Mouse (Mus musculus): ENCODE measurements around the gene Zbtb38. TPM values are rescaled to one million over a fixed set of nuclear protein-coding genes. Genes with fewer than 3 reads are reported as not detected.
"Not testable (repeated sequence)": the region's sequence is repeated elsewhere in the genome, so short reads cannot be mapped to it uniquely, and the experiment has no call there.

Gene Zbtb38
- polyA plus RNA-seq, 1 experiment from 2014 or later = 32.1 TPM

DNA sequence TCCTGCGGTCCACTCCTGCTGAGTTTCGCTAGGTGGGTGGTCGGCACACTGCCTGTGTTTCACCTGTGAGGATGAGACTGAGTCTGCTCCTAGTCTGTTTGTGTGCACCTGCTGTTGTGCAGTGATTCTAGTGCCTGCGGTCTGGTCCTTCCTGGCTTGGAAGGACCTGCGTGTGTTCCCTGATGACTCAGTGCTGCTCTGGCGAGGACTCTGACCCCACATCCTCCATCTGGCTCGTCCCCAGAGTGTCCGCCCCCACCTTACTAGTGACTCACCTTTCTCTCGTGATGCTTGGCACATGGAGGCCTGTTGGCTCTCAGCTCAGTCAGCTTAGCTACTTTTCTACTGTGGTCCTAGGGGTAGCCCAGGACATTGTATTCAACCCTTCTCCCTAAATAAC lies 102.7 kb downstream of the Zbtb38 start:
- H3K9me3 ChIP-seq (replicated peaks) = no peaks in the 10 kb centered on the region
- no peak for ATAC-seq (ENCODE audit: insufficient number of reproducible peaks, low FRiP score)
- H3K36me3 ChIP-seq = no peaks in the 10 kb centered on the region
- no peak overlapping the region for H3K4me3 ChIP-seq
- no peak overlapping the region for H3K9ac ChIP-seq
- H3K27me3 ChIP-seq (replicated peaks) = no peaks in the 10 kb centered on the region
- WGBS = 57% methylated on average over 9 of the region's 9 CpGs
- H3K27ac ChIP-seq (ENCODE audit: poor library complexity, severe bottlenecking) = no peak overlapping the region
- H3K4me1 ChIP-seq (replicated peaks) = no peaks in the 10 kb centered on the region
- H3K4me2 ChIP-seq = no peak overlapping the region

- Histone ChIP-seq H3K27ac (ENCODE audit: poor library complexity, severe bottlenecking) (no peak overlapping the region), H3K4me1 (replicated peaks) (no peaks in the 10 kb centered on the region), H3K9me3 (replicated peaks) (no peaks in the 10 kb centered on the region), H3K27me3 (replicated peaks) (no peaks in the 10 kb centered on the region), H3K9ac (no peak overlapping the region), H3K36me3 (no peaks in the 10 kb centered on the region), H3K4me3 (no peak overlapping the region), H3K4me2 (no peak overlapping the region)
- 83% methylated on average over 4 of the region's 4 CpGs for WGBS
- ATAC-seq (ENCODE audit: insufficient number of reproducible peaks, low FRiP score) = no peak
These were observed 103.3 kb downstream of the Zbtb38 start for GRCm38 (mm10) chr9:96649362-96649761.

DNA sequence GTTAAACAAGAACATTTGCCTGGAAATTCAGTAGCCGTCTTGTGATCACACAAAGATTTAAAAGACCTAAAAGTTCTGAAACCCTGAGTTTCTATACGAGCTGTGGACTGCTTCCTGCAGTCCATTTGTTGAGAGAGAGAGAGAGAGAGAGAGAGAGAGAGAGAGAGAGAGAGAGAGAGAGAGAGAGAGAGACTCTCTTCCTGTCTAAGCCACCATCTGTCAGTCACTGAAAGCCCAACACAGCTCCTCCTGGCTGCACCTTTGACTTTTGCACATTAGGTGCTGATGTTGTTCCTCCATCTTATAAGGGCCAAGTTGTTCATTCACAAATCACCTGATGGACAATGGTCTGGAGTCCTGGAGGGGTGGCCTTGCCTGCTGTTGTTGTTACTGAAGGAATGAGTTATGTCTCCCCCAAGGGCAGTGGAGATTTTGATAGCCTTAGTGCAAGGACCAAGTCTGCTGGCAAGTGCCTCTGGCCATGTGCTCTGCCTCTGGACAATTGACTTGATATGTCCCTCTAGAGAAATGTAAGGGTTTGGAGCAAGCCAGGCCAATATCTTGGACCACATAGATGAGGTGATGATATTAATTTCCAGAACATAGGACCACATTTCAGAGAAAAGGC lies 105.8 kb downstream of the Zbtb38 start:
- no peak overlapping the region for H3K4me3 ChIP-seq
- no peaks in the 10 kb centered on the region; the same call in 1 of the 2 replicates for H3K9me3 ChIP-seq (replicated peaks)
- no peak overlapping the region for H3K4me2 ChIP-seq
- no peak overlapping the region for H3K27ac ChIP-seq (ENCODE audit: poor library complexity, severe bottlenecking)
- H3K27me3 ChIP-seq (replicated peaks) = no peaks in the 10 kb centered on the region
- H3K36me3 ChIP-seq = no peaks in the 10 kb centered on the region
- H3K4me1 ChIP-seq (replicated peaks) = no peaks in the 10 kb centered on the region
- 45% methylated on average over 2 of the region's 2 CpGs for WGBS
- no peak overlapping the region for H3K9ac ChIP-seq
- no peak for ATAC-seq (ENCODE audit: insufficient number of reproducible peaks, low FRiP score)

- WGBS = 87% methylated on average over 2 of the region's 2 CpGs
- Histone ChIP-seq H3K4me1 (replicated peaks) (no peaks in the 10 kb centered on the region), H3K9me3 (replicated peaks) (no peaks in the 10 kb centered on the region; the same call in 1 of the 2 replicates), H3K27ac (ENCODE audit: poor library complexity, severe bottlenecking) (no peak overlapping the region), H3K4me3 (no peak overlapping the region), H3K9ac (no peak overlapping the region), H3K4me2 (no peak overlapping the region), H3K27me3 (replicated peaks) (no peaks in the 10 kb centered on the region), H3K36me3 (no peaks in the 10 kb centered on the region)
- ATAC-seq (ENCODE audit: insufficient number of reproducible peaks, low FRiP score) = no peak
These were observed 107.8 kb downstream of the Zbtb38 start for GRCm38 (mm10) chr9:96644840-96645239.

GRCm38 (mm10) chr9:96644002-96644401 lies 108.6 kb downstream of the Zbtb38 start:
- not testable (repeated sequence) for H3K36me3 ChIP-seq; H3K27ac ChIP-seq (ENCODE audit: poor library complexity, severe bottlenecking); H3K4me1 ChIP-seq (replicated peaks); H3K9ac ChIP-seq; H3K4me2 ChIP-seq; ATAC-seq (ENCODE audit: insufficient number of reproducible peaks, low FRiP score); H3K9me3 ChIP-seq (replicated peaks); H3K27me3 ChIP-seq (replicated peaks); H3K4me3 ChIP-seq
- whole genome bisulfite sequencing = 86% methylated on average over 3 of the region's 3 CpGs

GRCm38 (mm10) chr9:96639451-96639850 lies 113.2 kb downstream of the Zbtb38 start:
- WGBS = 88% methylated on average over 7 of the region's 7 CpGs
- H3K36me3 ChIP-seq = no peaks in the 10 kb centered on the region

GRCm38 (mm10) chr9:96638508-96638907 lies 114.1 kb downstream of the Zbtb38 start:
- H3K4me2 ChIP-seq = no peak overlapping the region
- WGBS = 69% methylated on average over 7 of the region's 7 CpGs
- ATAC-seq (ENCODE audit: insufficient number of reproducible peaks, low FRiP score) = no peak
- no peak overlapping the region for H3K9ac ChIP-seq
- H3K36me3 ChIP-seq = no peaks in the 10 kb centered on the region
- no peak overlapping the region for H3K4me3 ChIP-seq
- H3K27ac ChIP-seq (ENCODE audit: poor library complexity, severe bottlenecking) = no peak overlapping the region
- no peaks in the 10 kb centered on the region; the same call in 1 of the 2 replicates for H3K4me1 ChIP-seq (replicated peaks)
- no peaks in the 10 kb centered on the region; the same call in 1 of the 2 replicates for H3K9me3 ChIP-seq (replicated peaks)
- no peaks in the 10 kb centered on the region for H3K27me3 ChIP-seq (replicated peaks)

More at GRCm38 (mm10) chr9:96639451-96639850, 113.2 kb downstream of the Zbtb38 start:
- Histone ChIP-seq H3K9me3 (replicated peaks) (no peaks in the 10 kb centered on the region; the same call in 1 of the 2 replicates), H3K4me1 (replicated peaks) (no peaks in the 10 kb centered on the region; the same call in 1 of the 2 replicates), H3K4me3 (no peak overlapping the region), H3K9ac (no peak overlapping the region), H3K4me2 (no peak overlapping the region), H3K27me3 (replicated peaks) (no peaks in the 10 kb centered on the region), H3K27ac (ENCODE audit: poor library complexity, severe bottlenecking) (no peak overlapping the region)
- no peak for ATAC-seq (ENCODE audit: insufficient number of reproducible peaks, low FRiP score)

GRCm38 (mm10) chr9:96637157-96637548 lies 115.5 kb downstream of the Zbtb38 start:
- H3K27ac ChIP-seq (ENCODE audit: poor library complexity, severe bottlenecking) = no peak overlapping the region
- H3K4me3 ChIP-seq = no peak overlapping the region
- no peaks in the 10 kb centered on the region for H3K36me3 ChIP-seq
- H3K9me3 ChIP-seq (replicated peaks) = no peaks in the 10 kb centered on the region
- 75% methylated on average over 7 of the region's 7 CpGs for WGBS
- no peak overlapping the region for H3K4me2 ChIP-seq
- no peak for ATAC-seq (ENCODE audit: insufficient number of reproducible peaks, low FRiP score)
- peaks cover 6% of the 10 kb centered on the region; the same call in 1 of the 2 replicates for H3K27me3 ChIP-seq (replicated peaks)
- H3K9ac ChIP-seq = no peak overlapping the region
- peaks cover 3% of the 10 kb centered on the region for H3K4me1 ChIP-seq (replicated peaks)

- 55% methylated on average over 9 of the region's 9 CpGs for WGBS
These were observed 116.0 kb downstream of the Zbtb38 start for GRCm38 (mm10) chr9:96636423-96637156.

GRCm38 (mm10) chr9:96635899-96636298 lies 116.7 kb downstream of the Zbtb38 start:
- Histone ChIP-seq H3K27me3 (replicated peaks) (peaks cover 7% of the 10 kb centered on the region; the same call in 1 of the 2 replicates), H3K4me2 (no peak overlapping the region), H3K9me3 (replicated peaks) (no peaks in the 10 kb centered on the region), H3K4me3 (no peak overlapping the region), H3K9ac (no peak overlapping the region), H3K4me1 (replicated peaks) (peaks cover 9% of the 10 kb centered on the region), H3K27ac (ENCODE audit: poor library complexity, severe bottlenecking) (no peak overlapping the region), H3K36me3 (no peaks in the 10 kb centered on the region)
- WGBS = 76% methylated on average over 3 of the region's 3 CpGs
- ATAC-seq (ENCODE audit: insufficient number of reproducible peaks, low FRiP score) = no peak

More at GRCm38 (mm10) chr9:96636423-96637156, 116.0 kb downstream of the Zbtb38 start:
- H3K36me3 ChIP-seq = no peaks in the 10 kb centered on the region
- peaks cover 7% of the 10 kb centered on the region; the same call in 1 of the 2 replicates for H3K27me3 ChIP-seq (replicated peaks)
- H3K4me1 ChIP-seq (replicated peaks) = peaks cover 8% of the 10 kb centered on the region
- no peak overlapping the region for H3K4me3 ChIP-seq
- H3K9me3 ChIP-seq (replicated peaks) = no peaks in the 10 kb centered on the region
- H3K27ac ChIP-seq (ENCODE audit: poor library complexity, severe bottlenecking) = no peak overlapping the region
- H3K9ac ChIP-seq = no peak overlapping the region
- no peak overlapping the region for H3K4me2 ChIP-seq
- no peak for ATAC-seq (ENCODE audit: insufficient number of reproducible peaks, low FRiP score)

GRCm38 (mm10) chr9:96635176-96635575 lies 117.5 kb downstream of the Zbtb38 start:
- H3K36me3 ChIP-seq = no peaks in the 10 kb centered on the region
- ATAC-seq (ENCODE audit: insufficient number of reproducible peaks, low FRiP score) = no peak
- H3K4me2 ChIP-seq = no peak overlapping the region
- H3K4me1 ChIP-seq (replicated peaks) = peaks cover 9% of the 10 kb centered on the region
- no peak overlapping the region for H3K9ac ChIP-seq
- WGBS = 67% methylated on average over 6 of the region's 6 CpGs
- H3K27me3 ChIP-seq (replicated peaks) = peaks cover 7% of the 10 kb centered on the region; the same call in 1 of the 2 replicates
- no peak overlapping the region for H3K4me3 ChIP-seq
- H3K9me3 ChIP-seq (replicated peaks) = no peaks in the 10 kb centered on the region
- H3K27ac ChIP-seq (ENCODE audit: poor library complexity, severe bottlenecking) = no peak overlapping the region
